Mouse (Mus musculus) liver, embryonic 14.5 days (tissue): ENCODE results near the gene Ins1. TPM values are rescaled to one million over a fixed set of nuclear protein-coding genes. Genes with fewer than 3 reads are reported as not detected.

Experiments used
- ATAC-seq: fragments of 200-750 bp; cut with Nextera tagmentation; 2 replicates; pipeline ENCODE4 v1.8.0; 2017; ENCODE audit warnings: moderate number of reproducible peaks, mild to moderate bottlenecking, moderate library complexity; ENCODE audit not compliant: insufficient read depth
- DNase-seq, 3 experiments: peaks; one replicate each; pipeline ENCODE4 v3.0.0-alpha.2; 2012 to 2013; ENCODE audit warnings: low read depth in 3 of 3, low spot score in 3 of 3
- H3K27ac ChIP-seq: fragments of 300-500 bp; sonication (generic); 2 replicates; pipeline ENCODE4 v1.5.1; 2014; ENCODE audit warnings: moderate library complexity, mild to moderate bottlenecking, control low read depth, inconsistent platforms
- H3K27me3 ChIP-seq: fragments of 300-500 bp; sonication (generic); 2 replicates; pipeline ENCODE4 v1.6.1; 2014; ENCODE audit warnings: mild to moderate bottlenecking, low read length, moderate library complexity; ENCODE audit not compliant: control insufficient read depth, insufficient read depth
- H3K36me3 ChIP-seq: fragments of 300-500 bp; sonication (generic); replicated peaks from 2 replicates; pipeline ENCODE4 v1.6.1; 2014; ENCODE audit warnings: low read depth; ENCODE audit not compliant: control insufficient read depth, insufficient read depth
- H3K4me1 ChIP-seq, 2 experiments: fragments of 200-500 bp in 1 of 2; fragments of 300-500 bp in 1 of 2; sonication (generic) in 1 of 2; replicated peaks; 2 replicates each; pipeline ENCODE4 v1.6.1; 2012 to 2014; ENCODE audit warnings: antibody characterized with exemption in 1 of 2, inconsistent platforms in 1 of 2, low read length in 1 of 2; ENCODE audit not compliant: control insufficient read depth in 2 of 2, insufficient read depth in 2 of 2
- H3K4me2 ChIP-seq: fragments of 300-500 bp; sonication (generic); 2 replicates; pipeline ENCODE4 v1.6.1; 2014; ENCODE audit warnings: low read depth, mild to moderate bottlenecking, control low read depth, moderate library complexity
- H3K4me3 ChIP-seq, 2 experiments: fragments of 200-500 bp in 1 of 2; fragments of 300-500 bp in 1 of 2; sonication (generic) in 1 of 2; 2 replicates each; pipeline ENCODE4 v1.5.1; 2012 to 2014; ENCODE audit warnings: low read depth in 2 of 2, low read length in 2 of 2, mild to moderate bottlenecking in 2 of 2, control low read depth in 1 of 2, inconsistent platforms in 1 of 2, moderate library complexity in 1 of 2; ENCODE audit not compliant: insufficient read depth in 1 of 2
- H3K9ac ChIP-seq: fragments of 300-500 bp; sonication (generic); replicated peaks from 2 replicates; pipeline ENCODE4 v1.6.1; 2014; ENCODE audit warnings: mild to moderate bottlenecking, control low read depth, moderate library complexity
- H3K9me3 ChIP-seq: fragments of 300-500 bp; sonication (generic); 2 replicates; pipeline ENCODE4 v1.6.1; 2016; ENCODE audit warnings: low read length, mixed read lengths; ENCODE audit not compliant: control insufficient read depth
- CTCF ChIP-seq: IDR thresholded peaks from 2 replicates; pipeline ENCODE4 v1.5.1; 2016; ENCODE audit warnings: antibody characterized with exemption, low read depth, control low read depth
- EP300 ChIP-seq: IDR thresholded peaks from 2 replicates; pipeline ENCODE4 v1.6.1; 2016; ENCODE audit warnings: antibody characterized with exemption, low read depth
- polyA plus RNA-seq, 2 experiments: library from polyadenylated mRNA; depleted of rRNA in 1 of 2; stranded (reverse) in 1 of 2; unstranded in 1 of 2; fragments of >200 nt; fragmentation: Nextera tagmentation in 1 of 2; extraction: Ambion mirVana in 1 of 2; gene quantifications; 2 replicates each; pipeline versions ENCODE4 v1.2.1 to v1.2.3; 2012 to 2014

Gene Ins1
- polyA plus RNA-seq (2012; rRNA removed) (0.03 TPM in 1 of 2 replicates, not detected in the other), polyA plus RNA-seq (2014; fragmentation: Nextera tagmentation; extraction: Ambion mirVana) (0.13 TPM in 1 of 2 replicates, not detected in the other)

GRCm38 (mm10) chr19:52263997-52264396 lies at the start of gene Ins1:
TSS of gene Ins1 (plus strand) at chr19:52264297.
- no peak within 1 kb of the TSS for H3K4me3 ChIP-seq
- ATAC-seq (no peak), DNase-seq (no peak)
- H3K9ac ChIP-seq = no peak within 1 kb of the TSS
- H3K27ac ChIP-seq = no peak within 1 kb of the TSS
- H3K9me3 ChIP-seq = no peaks in the 10 kb centered on the region
- H3K4me2 ChIP-seq = no peak within 1 kb of the TSS
- H3K4me1 ChIP-seq = no peaks in the 10 kb centered on the region
- H3K36me3 ChIP-seq = no peaks in the 10 kb centered on the region
- TF ChIP-seq EP300 (no peak), CTCF (no peak)
- no peaks in the 10 kb centered on the region for H3K27me3 ChIP-seq
